Mouse (Mus musculus) heart, adult 2 months (tissue): ENCODE measurements around the gene Pcbd2. TPM values are rescaled to one million over a fixed set of nuclear protein-coding genes. Genes with fewer than 3 reads are reported as not detected.
A peak's percentile ranks its signal among the peaks of the same experiment; 100 is the strongest.

ENCODE experiments used
- DNase-seq, 2 experiments: peaks; one replicate each; pipeline ENCODE4 v3.0.0; 2021
- H3K27ac ChIP-seq: fragments of 200-600 bp; 2 replicates; pipeline ENCODE4 v1.8.1; 2022
- H3K27me3 ChIP-seq: fragments of 200-500 bp; 2 replicates; pipeline ENCODE4 v1.6.1; 2012; ENCODE audit warnings: mild to moderate bottlenecking, low read length, inconsistent platforms, mixed read lengths; ENCODE audit not compliant: control insufficient read depth, insufficient read depth
- H3K36me3 ChIP-seq: fragments of 200-500 bp; 2 replicates; pipeline ENCODE4 v1.6.1; 2012; ENCODE audit warnings: low read length, inconsistent platforms; ENCODE audit not compliant: control insufficient read depth, insufficient read depth
- H3K4me1 ChIP-seq: fragments of 200-500 bp; 2 replicates; pipeline ENCODE4 v1.6.1; 2011; ENCODE audit warnings: low read length; ENCODE audit not compliant: control insufficient read depth, insufficient read depth
- H3K4me3 ChIP-seq: fragments of 200-600 bp; 2 replicates; pipeline ENCODE4 v1.8.1; 2022
- H3K79me2 ChIP-seq: fragments of 200-500 bp; replicated peaks from 2 replicates; pipeline ENCODE4 v1.6.1; 2012; ENCODE audit warnings: mild to moderate bottlenecking, inconsistent platforms, low read length, moderate library complexity, mixed read lengths; ENCODE audit not compliant: control insufficient read depth, insufficient read depth
- H3K9ac ChIP-seq: fragments of 200-500 bp; 2 replicates; pipeline ENCODE4 v1.6.1; 2012; ENCODE audit warnings: low read depth, mild to moderate bottlenecking, control low read depth, inconsistent platforms, low read length, mixed read lengths
- CTCF ChIP-seq: fragments of 200-600 bp; IDR thresholded peaks from 2 replicates; pipeline ENCODE4 v1.8.1; 2022; ENCODE audit warnings: antibody characterized with exemption, mild to moderate bottlenecking, moderate library complexity
- EP300 ChIP-seq: fragments of 200-500 bp; IDR thresholded peaks from 2 replicates; pipeline ENCODE4 v1.6.1; 2011; ENCODE audit warnings: low read depth, low read length, control low read depth; ENCODE audit not compliant: insufficient read depth
- POLR2A ChIP-seq: fragments of 200-500 bp; IDR thresholded peaks from 2 replicates; pipeline ENCODE4 v1.6.1; 2011; ENCODE audit warnings: mild to moderate bottlenecking, low read depth, low read length, control low read depth; ENCODE audit not compliant: insufficient read depth
- WGBS: fragments of 180-500 bp; shearing (Covaris S2); methylation state at CpG from one replicate; pipeline ENCODE4 v1.1.7; 2018; 5-methylcytosine and 5-hydroxymethylcytosine counted together
- intact Hi-C: fragments of 180-260 bp; cut with DNase I; formaldehyde crosslinking; loops from one replicate; pipeline ENCODE4 v1.15.1; 2025
- polyA plus RNA-seq: library from polyadenylated mRNA; depleted of rRNA; stranded (reverse); fragments of >200 nt; gene quantifications from 2 replicates; pipeline ENCODE4 v1.2.3, GENCODE M21; 2012
- total RNA-seq, 2 experiments: library from RNA; stranded (reverse); gene quantifications; 2 replicates each; pipeline ENCODE4 v1.2.3; 2021

Pcbd2 gene
- total and polyA plus RNA-seq, 3 experiments, result 34.6 to 47.6 (median 46.7) TPM

GRCm38 (mm10) chr13:55810947-55811346 lies 83.8 kb downstream of the Pcbd2 start:
- H3K79me2 ChIP-seq, result no peaks in the 10 kb centered on the region
- intact Hi-C loops, result no loop called here
- H3K9ac ChIP-seq, result no peak overlapping the region
- H3K27me3 ChIP-seq, result no peaks in the 10 kb centered on the region
- no peaks in the 10 kb centered on the region for H3K36me3 ChIP-seq
- no peak overlapping the region for H3K4me3 ChIP-seq
- no peak for DNase-seq
- TF ChIP-seq EP300 (no peak), CTCF (no peak), POLR2A (no peak)
- no peaks in the 10 kb centered on the region for H3K4me1 ChIP-seq
- WGBS, result 64% methylated on average over 5 of the region's 5 CpGs
- no peak overlapping the region for H3K27ac ChIP-seq

GRCm38 (mm10) chr13:55813490-55814016 lies 86.4 kb downstream of the Pcbd2 start:
- H3K4me1 ChIP-seq, result no peaks in the 10 kb centered on the region
- WGBS, result 66% methylated on average over 5 of the region's 5 CpGs

GRCm38 (mm10) chr13:55814834-55815233 lies 87.7 kb downstream of the Pcbd2 start:
- no peaks in the 10 kb centered on the region for H3K4me1 ChIP-seq
- TF ChIP-seq EP300, result no peak
- no peak for TF ChIP-seq CTCF
- no peak for TF ChIP-seq POLR2A
- H3K4me3 ChIP-seq, result no peak overlapping the region
- H3K79me2 ChIP-seq, result no peaks in the 10 kb centered on the region
- H3K27me3 ChIP-seq, result no peaks in the 10 kb centered on the region; the same call in 1 of the 2 replicates
- 86% methylated on average over 6 of the region's 6 CpGs for WGBS
- no peak overlapping the region for H3K27ac ChIP-seq
- DNase-seq, result no peak
- no peaks in the 10 kb centered on the region for H3K36me3 ChIP-seq
- no peak overlapping the region for H3K9ac ChIP-seq
- intact Hi-C loops, result no loop called here

More at GRCm38 (mm10) chr13:55813490-55814016, 86.4 kb downstream of the Pcbd2 start:
- TF ChIP-seq POLR2A (no peak), EP300 (no peak), CTCF (no peak)
- intact Hi-C loops, result no loop called here
- Histone ChIP-seq H3K4me3 (no peak overlapping the region), H3K27ac (no peak overlapping the region), H3K27me3 (no peaks in the 10 kb centered on the region; the same call in 1 of the 2 replicates), H3K36me3 (no peaks in the 10 kb centered on the region), H3K79me2 (no peaks in the 10 kb centered on the region), H3K9ac (no peak overlapping the region)
- no peak for DNase-seq

- no peaks in the 10 kb centered on the region for H3K4me1 ChIP-seq
- no peaks in the 10 kb centered on the region for H3K36me3 ChIP-seq
- peaks cover 31% of the 10 kb centered on the region for H3K27me3 ChIP-seq
- intact Hi-C loops, result no loop called here
- no peak for DNase-seq
- no peak overlapping the region for H3K27ac ChIP-seq
- TF ChIP-seq EP300, result no peak
- TF ChIP-seq CTCF, result no peak
- no peak for TF ChIP-seq POLR2A
- no peak overlapping the region for H3K4me3 ChIP-seq
- 57% methylated on average over 5 of the region's 5 CpGs for WGBS
- no peaks in the 10 kb centered on the region for H3K79me2 ChIP-seq
- H3K9ac ChIP-seq, result no peak overlapping the region
Measured at GRCm38 (mm10) chr13:55822499-55822898, 95.3 kb downstream of the Pcbd2 start.

GRCm38 (mm10) chr13:55824151-55824945 lies 97.2 kb downstream of the Pcbd2 start:
- TF ChIP-seq CTCF (peak; percentile 13; the same call in 1 of the 2 replicates), EP300 (no peak), POLR2A (no peak)
- DNase-seq, result no peak
- Histone ChIP-seq H3K4me3 (no peak overlapping the region), H3K27me3 (peaks cover 45% of the 10 kb centered on the region), H3K36me3 (no peaks in the 10 kb centered on the region), H3K27ac (no peak overlapping the region), H3K9ac (no peak overlapping the region), H3K79me2 (no peaks in the 10 kb centered on the region), H3K4me1 (no peaks in the 10 kb centered on the region)
- 21% methylated on average over 10 of the region's 10 CpGs for WGBS
- intact Hi-C loops, result no loop called here

- no peaks in the 10 kb centered on the region for H3K79me2 ChIP-seq
- WGBS, result 3% methylated on average over 32 of the region's 32 CpGs
- H3K27me3 ChIP-seq, result peaks cover 49% of the 10 kb centered on the region
- H3K4me1 ChIP-seq, result no peaks in the 10 kb centered on the region
- H3K9ac ChIP-seq, result no peak overlapping the region
- H3K27ac ChIP-seq, result no peak overlapping the region
- intact Hi-C loops, result no loop called here
- no peak overlapping the region for H3K4me3 ChIP-seq
- TF ChIP-seq EP300, result no peak
- no peak for TF ChIP-seq POLR2A
- TF ChIP-seq CTCF, result no peak
- DNase-seq, result peak in 1 of 2 experiments; percentile 25
- no peaks in the 10 kb centered on the region for H3K36me3 ChIP-seq
Measured at GRCm38 (mm10) chr13:55825245-55825681, 98.1 kb downstream of the Pcbd2 start.
